Mouse (Mus musculus) neural tube, embryonic 12.5 days (tissue): Measurements from ENCODE around the gene Luzp1. TPM values are rescaled to one million over a fixed set of nuclear protein-coding genes. Genes with fewer than 3 reads are reported as not detected.

ENCODE experiments used
- ATAC-seq: fragments of 200-750 bp; cut with Nextera tagmentation; 2 replicates; pipeline ENCODE4 v1.8.0; 2017; ENCODE audit warnings: low read depth, mild to moderate bottlenecking, moderate TSS enrichment, moderate library complexity; ENCODE audit not compliant: low FRiP score
- H3K27ac ChIP-seq: fragments of 300-500 bp; sonication (generic); 2 replicates; pipeline ENCODE4 v1.5.1; 2016
- H3K27me3 ChIP-seq: fragments of 300-500 bp; sonication (generic); replicated peaks from 2 replicates; pipeline ENCODE4 v1.6.1; 2016; ENCODE audit warnings: mild to moderate bottlenecking
- H3K36me3 ChIP-seq: fragments of 300-500 bp; sonication (generic); 2 replicates; pipeline ENCODE4 v1.6.1; 2016; ENCODE audit warnings: mild to moderate bottlenecking
- H3K4me1 ChIP-seq: fragments of 300-500 bp; sonication (generic); 2 replicates; pipeline ENCODE4 v1.6.1; 2016
- H3K4me2 ChIP-seq: fragments of 300-500 bp; sonication (generic); replicated peaks from 2 replicates; pipeline ENCODE4 v1.6.1; 2016; ENCODE audit warnings: mild to moderate bottlenecking
- H3K4me3 ChIP-seq: fragments of 300-500 bp; sonication (generic); 2 replicates; pipeline ENCODE4 v1.5.1; 2016
- H3K9ac ChIP-seq: fragments of 300-500 bp; sonication (generic); 2 replicates; pipeline ENCODE4 v1.6.1; 2016; ENCODE audit warnings: mild to moderate bottlenecking
- H3K9me3 ChIP-seq: fragments of 300-500 bp; sonication (generic); 2 replicates; pipeline ENCODE4 v1.6.1; 2016; ENCODE audit warnings: mild to moderate bottlenecking
- WGBS: fragments of 180-500 bp; shearing (Covaris S2); methylation state at CpG from one replicate; pipeline ENCODE4 v1.1.7; 2016; 5-methylcytosine and 5-hydroxymethylcytosine counted together
- polyA plus RNA-seq: library from polyadenylated mRNA; unstranded; fragments of >200 nt; fragmentation: Nextera tagmentation; extraction: Ambion mirVana; gene quantifications from 2 replicates; pipeline ENCODE4 v1.2.1, GENCODE M21; 2016

Gene Luzp1
- polyA plus RNA-seq, 1 experiment from 2014 or later = 82.1 TPM

- H3K27me3 ChIP-seq = no peaks in the 10 kb centered on the region
- 0 out of 2 replicates have a peak overlapping the region, but pooled peaks have one; percentile 20 for H3K27ac ChIP-seq
- H3K4me1 ChIP-seq = peaks cover 9% of the 10 kb centered on the region
- WGBS = 7% methylated on average over 6 of the region's 6 CpGs
- ATAC-seq = no peak
- H3K4me2 ChIP-seq = no peak overlapping the region; the same call in 1 of the 2 replicates
- no peaks in the 10 kb centered on the region for H3K36me3 ChIP-seq
- no peak overlapping the region for H3K9ac ChIP-seq
- no peaks in the 10 kb centered on the region for H3K9me3 ChIP-seq
- H3K4me3 ChIP-seq = no peak overlapping the region
These were observed 18.0 kb upstream of the Luzp1 start for GRCm38 (mm10) chr4:136451564-136451963.

GRCm38 (mm10) chr4:136452286-136452685 is 17.3 kb upstream of the Luzp1 start:
- 83% methylated on average over 3 of the region's 3 CpGs for WGBS
- no peaks in the 10 kb centered on the region for H3K27me3 ChIP-seq
- H3K27ac ChIP-seq = no peak overlapping the region
- H3K9ac ChIP-seq = no peak overlapping the region
- no peak overlapping the region for H3K4me3 ChIP-seq
- no peak overlapping the region for H3K4me2 ChIP-seq
- H3K36me3 ChIP-seq = no peaks in the 10 kb centered on the region
- H3K4me1 ChIP-seq = peaks cover 9% of the 10 kb centered on the region
- no peak for ATAC-seq
- no peaks in the 10 kb centered on the region for H3K9me3 ChIP-seq

- Histone ChIP-seq H3K36me3 (no peaks in the 10 kb centered on the region), H3K27me3 (no peaks in the 10 kb centered on the region), H3K4me2 (no peak overlapping the region), H3K9me3 (no peaks in the 10 kb centered on the region), H3K27ac (no peak overlapping the region), H3K4me1 (peaks cover 9% of the 10 kb centered on the region), H3K4me3 (no peak overlapping the region), H3K9ac (no peak overlapping the region)
- ATAC-seq = no peak
- 45% methylated on average over 5 of the region's 5 CpGs for WGBS
These were observed 16.8 kb upstream of the Luzp1 start for GRCm38 (mm10) chr4:136452792-136453191.

- no peak for ATAC-seq
- Histone ChIP-seq H3K4me2 (peak overlapping the region; percentile 47), H3K36me3 (no peaks in the 10 kb centered on the region), H3K9me3 (no peaks in the 10 kb centered on the region), H3K4me3 (0 out of 2 replicates have a peak overlapping the region, but pooled peaks have one; percentile 9), H3K27ac (no peak overlapping the region), H3K9ac (no peak overlapping the region), H3K4me1 (peaks cover 9% of the 10 kb centered on the region), H3K27me3 (no peaks in the 10 kb centered on the region)
- WGBS = 9% methylated on average over 10 of the region's 10 CpGs
These were observed 14.7 kb upstream of the Luzp1 start for GRCm38 (mm10) chr4:136454850-136455260.

- Histone ChIP-seq H3K9me3 (no peaks in the 10 kb centered on the region), H3K4me2 (no peak overlapping the region), H3K9ac (no peak overlapping the region), H3K27ac (no peak overlapping the region), H3K4me3 (no peak overlapping the region), H3K27me3 (peaks cover 4% of the 10 kb centered on the region; the same call in 1 of the 2 replicates), H3K36me3 (no peaks in the 10 kb centered on the region), H3K4me1 (peaks cover 6% of the 10 kb centered on the region; the same call in 1 of the 2 replicates)
- no peak for ATAC-seq
- 93% methylated on average over 6 of the region's 6 CpGs for WGBS
These were observed 12.9 kb upstream of the Luzp1 start for GRCm38 (mm10) chr4:136456516-136457218.

GRCm38 (mm10) chr4:136458276-136458675 is 11.3 kb upstream of the Luzp1 start:
- H3K4me2 ChIP-seq = no peak overlapping the region
- no peak for ATAC-seq
- H3K27ac ChIP-seq = no peak overlapping the region
- no peaks in the 10 kb centered on the region for H3K36me3 ChIP-seq
- peaks cover 12% of the 10 kb centered on the region for H3K27me3 ChIP-seq
- 80% methylated on average over 7 of the region's 7 CpGs for whole genome bisulfite sequencing
- H3K9me3 ChIP-seq = no peaks in the 10 kb centered on the region
- no peak overlapping the region for H3K9ac ChIP-seq
- no peak overlapping the region for H3K4me3 ChIP-seq
- H3K4me1 ChIP-seq = peaks cover 15% of the 10 kb centered on the region; the same call in 1 of the 2 replicates

- WGBS = 85% methylated on average over 12 of the region's 12 CpGs
- peaks cover 16% of the 10 kb centered on the region; the same call in 1 of the 2 replicates for H3K4me1 ChIP-seq
- peaks cover 21% of the 10 kb centered on the region for H3K27me3 ChIP-seq
- H3K4me2 ChIP-seq = no peak overlapping the region
- no peak for ATAC-seq
- no peaks in the 10 kb centered on the region for H3K36me3 ChIP-seq
- H3K9ac ChIP-seq = no peak overlapping the region
- no peak overlapping the region for H3K27ac ChIP-seq
- H3K9me3 ChIP-seq = no peaks in the 10 kb centered on the region
- H3K4me3 ChIP-seq = no peak overlapping the region
These were observed 10.4 kb upstream of the Luzp1 start for GRCm38 (mm10) chr4:136459210-136459609.

- peaks cover 25% of the 10 kb centered on the region for H3K27me3 ChIP-seq
- no peak for ATAC-seq
- 25% methylated on average over 4 of the region's 4 CpGs for WGBS
- no peak overlapping the region for H3K4me2 ChIP-seq
- H3K4me3 ChIP-seq = no peak overlapping the region
- peaks cover 20% of the 10 kb centered on the region for H3K4me1 ChIP-seq
- H3K36me3 ChIP-seq = no peaks in the 10 kb centered on the region
- no peak overlapping the region for H3K9ac ChIP-seq
- no peaks in the 10 kb centered on the region for H3K9me3 ChIP-seq
- H3K27ac ChIP-seq = no peak overlapping the region
These were observed 8.4 kb upstream of the Luzp1 start for GRCm38 (mm10) chr4:136461206-136461605.

- 12% methylated on average over 6 of the region's 6 CpGs for WGBS
- peaks cover 25% of the 10 kb centered on the region for H3K27me3 ChIP-seq
- H3K4me3 ChIP-seq = peak overlapping the region; percentile 64
- peak overlapping the region; percentile 98 for H3K4me2 ChIP-seq
- H3K4me1 ChIP-seq = peaks cover 23% of the 10 kb centered on the region
- H3K36me3 ChIP-seq = no peaks in the 10 kb centered on the region
- H3K9ac ChIP-seq = peak overlapping the region; percentile 74; the same call in 1 of the 2 replicates
- no peak overlapping the region for H3K27ac ChIP-seq
- ATAC-seq = no peak
- no peaks in the 10 kb centered on the region for H3K9me3 ChIP-seq
These were observed 7.8 kb upstream of the Luzp1 start for GRCm38 (mm10) chr4:136461761-136462085.

GRCm38 (mm10) chr4:136462086-136462838 is 7.3 kb upstream of the Luzp1 start, which contains the start of gene 6030445D17Rik:
Gene 6030445D17Rik (plus strand): TSS chr4:136462250.
- no peak within 1 kb of the TSS for H3K27ac ChIP-seq
- H3K9me3 ChIP-seq = no peaks in the 10 kb centered on the region
- H3K4me3 ChIP-seq = peak within 1 kb of the TSS; percentile 64
- peak within 1 kb of the TSS; percentile 74 for H3K9ac ChIP-seq
- peaks cover 23% of the 10 kb centered on the region for H3K4me1 ChIP-seq
- peak; percentile 61; the same call in 1 of the 2 replicates for ATAC-seq
- H3K27me3 ChIP-seq = peaks cover 25% of the 10 kb centered on the region
- WGBS = under 1% methylated on average over 61 of the region's 64 CpGs
- peak within 1 kb of the TSS; percentile 98 for H3K4me2 ChIP-seq
- H3K36me3 ChIP-seq = no peaks in the 10 kb centered on the region

GRCm38 (mm10) chr4:136462839-136463178 is 6.8 kb upstream of the Luzp1 start:
- Histone ChIP-seq H3K36me3 (no peaks in the 10 kb centered on the region), H3K9ac (peak overlapping the region; percentile 74), H3K4me2 (peak overlapping the region; percentile 98), H3K9me3 (no peaks in the 10 kb centered on the region), H3K27me3 (peaks cover 25% of the 10 kb centered on the region), H3K4me3 (peak overlapping the region; percentile 64), H3K27ac (no peak overlapping the region), H3K4me1 (peaks cover 23% of the 10 kb centered on the region)
- ATAC-seq = 0 out of 2 replicates have a peak, but pooled peaks have one; percentile 21
- under 1% methylated on average over 8 of the region's 8 CpGs for WGBS

- Histone ChIP-seq H3K27ac (no peak overlapping the region), H3K27me3 (peaks cover 25% of the 10 kb centered on the region), H3K9me3 (no peaks in the 10 kb centered on the region), H3K4me3 (no peak overlapping the region), H3K9ac (no peak overlapping the region), H3K4me2 (peak overlapping the region; percentile 98), H3K4me1 (peaks cover 23% of the 10 kb centered on the region), H3K36me3 (no peaks in the 10 kb centered on the region)
- no peak for ATAC-seq
- 13% methylated on average over 9 of the region's 9 CpGs for WGBS
These were observed 6.1 kb upstream of the Luzp1 start for GRCm38 (mm10) chr4:136463436-136463835.
